Mouse (Mus musculus) spleen, postnatal 4 days (tissue): Measurements from ENCODE around the gene Trio.
"Not testable (repeated sequence)": the region's sequence is repeated elsewhere in the genome, so short reads cannot be mapped to it uniquely, and the experiment has no call there.

Experiments used
- DNase-seq, 2 experiments: peaks; one replicate each; pipeline ENCODE4 v3.0.0; 2022; ENCODE audit warnings: low spot score in 2 of 2

Gene Trio

GRCm38 (mm10) chr15:27723746-27724145 is 301.9 kb downstream of the Trio start:
- DNase-seq: no peak

DNA sequence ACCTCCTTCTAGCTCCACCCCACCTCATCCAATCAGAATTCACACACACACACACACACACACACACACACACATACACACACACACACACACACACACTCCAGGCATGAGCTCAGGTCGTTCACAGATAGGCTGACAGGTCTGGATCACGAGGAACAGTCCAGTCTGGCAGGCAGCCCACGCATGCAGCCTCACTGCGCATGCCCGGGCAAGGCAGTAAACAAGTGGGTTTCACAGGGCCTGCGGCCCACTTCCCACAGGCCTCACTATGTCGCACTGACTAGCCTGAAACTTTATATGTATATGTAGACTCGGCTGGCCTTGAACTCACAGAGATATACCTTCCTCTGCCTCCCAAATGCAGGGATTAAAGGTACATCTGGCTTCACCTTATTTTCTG is 305.4 kb downstream of the Trio start:
- not testable (repeated sequence) for DNase-seq

DNA sequence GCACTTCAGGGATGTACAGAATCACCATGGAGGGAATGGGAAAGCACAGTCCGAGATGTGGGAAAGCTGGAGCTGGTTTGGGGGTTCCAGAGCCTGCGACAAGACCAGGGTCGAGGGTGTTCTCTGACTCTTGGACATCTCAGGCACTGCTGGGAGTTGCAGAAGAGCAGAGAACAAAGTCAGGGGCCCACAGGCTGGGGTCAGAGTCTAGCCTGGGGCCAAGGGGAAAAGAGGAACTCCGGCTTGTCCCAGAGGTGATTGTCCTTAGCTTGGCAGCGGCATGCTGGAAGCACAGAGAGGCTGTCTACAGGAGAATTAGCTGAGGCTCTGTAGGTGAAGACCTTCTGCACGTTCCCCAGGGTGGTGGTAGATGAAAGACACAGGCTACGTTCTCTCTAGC is 307.0 kb downstream of the Trio start:
- DNase-seq: no peak

DNA sequence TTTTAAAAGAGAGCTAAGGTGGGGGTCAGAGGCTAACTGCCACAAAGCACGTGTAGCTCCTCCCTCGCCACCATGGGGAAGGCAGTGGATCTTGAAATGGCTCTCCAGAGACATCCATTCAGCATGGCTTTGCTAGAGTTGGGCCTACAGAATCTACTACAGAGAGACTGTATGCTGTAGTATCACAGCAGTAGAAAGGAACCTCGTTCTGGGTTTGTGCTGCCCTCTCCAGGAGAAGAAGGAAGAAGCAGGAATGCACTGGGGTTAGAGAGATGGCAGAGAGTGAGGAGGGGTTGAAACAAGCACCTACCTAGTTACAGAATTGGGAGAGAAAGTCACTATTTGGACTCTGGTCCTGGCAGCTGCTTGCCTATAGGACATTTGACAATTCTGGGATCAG is 310.3 kb downstream of the Trio start:
- DNase-seq: peak in 1 of 2 experiments; percentile 39

DNA sequence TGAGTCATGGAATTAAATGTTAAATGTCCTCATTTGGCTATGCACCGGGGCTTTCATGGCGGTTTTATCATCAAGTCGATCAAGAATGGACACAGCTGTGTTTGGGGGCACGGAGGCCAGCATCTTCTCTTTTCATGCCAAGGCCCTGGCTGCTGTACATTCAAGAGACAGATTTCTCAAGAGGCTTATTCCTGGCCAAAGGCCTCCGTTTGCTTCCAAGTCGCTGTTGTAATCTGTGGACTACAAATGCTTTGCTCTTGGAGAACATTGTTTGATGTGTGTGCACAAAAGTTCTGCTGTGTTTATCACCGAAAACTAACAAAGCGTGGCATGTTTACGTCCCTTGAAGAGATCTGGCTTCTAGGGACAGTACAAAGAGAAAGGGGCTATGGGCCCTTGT is 314.9 kb downstream of the Trio start:
- DNase-seq: no peak

GRCm38 (mm10) chr15:27708968-27709612 is 316.6 kb downstream of the Trio start:
- DNase-seq: no peak

DNA sequence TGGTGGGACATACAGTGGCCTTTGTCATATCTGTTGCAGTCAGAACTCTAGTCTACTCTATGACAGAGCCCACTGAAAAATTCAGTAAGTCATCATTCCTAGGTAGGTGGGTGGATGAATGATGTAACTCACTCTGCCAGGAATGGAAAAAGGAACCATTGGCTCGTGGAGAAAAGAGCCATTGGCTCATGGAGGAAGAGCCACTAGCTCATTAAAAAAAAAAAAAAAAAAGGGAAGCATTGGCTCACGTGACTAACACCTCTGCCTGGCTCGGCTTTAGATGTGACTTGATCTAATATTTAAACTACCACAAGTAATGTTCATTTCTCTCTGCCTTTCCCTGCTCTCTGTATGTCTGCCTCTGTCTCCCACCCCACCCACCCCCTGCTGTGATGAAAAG is 317.1 kb downstream of the Trio start:
- no peak for DNase-seq

GRCm38 (mm10) chr15:27702972-27703313 is 322.7 kb downstream of the Trio start:
- no peak for DNase-seq

- DNase-seq: peak; percentile 46 to 71
These were observed 323.3 kb downstream of the Trio start for GRCm38 (mm10) chr15:27702031-27702971.

DNA sequence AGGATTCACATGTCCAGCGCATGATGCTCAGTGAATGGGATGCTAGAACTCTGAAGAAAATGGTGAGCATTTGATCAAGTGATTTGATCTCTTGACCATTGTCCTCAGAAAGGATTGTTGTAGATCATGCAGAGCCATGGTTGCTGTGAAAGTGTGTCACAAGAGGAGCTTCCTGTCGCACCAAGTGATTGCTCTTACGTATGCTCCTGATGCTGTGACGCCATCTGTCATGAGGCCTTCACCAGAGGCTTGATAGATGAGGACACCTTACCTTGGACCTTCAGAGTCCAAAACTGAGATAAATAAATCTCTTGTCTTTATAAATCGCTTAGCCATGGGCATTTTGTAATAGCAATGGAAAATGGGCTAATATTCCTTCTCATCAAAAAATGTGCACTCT is 328.0 kb downstream of the Trio start:
- no peak for DNase-seq

- no peak for DNase-seq
These were observed 332.4 kb downstream of the Trio start for GRCm38 (mm10) chr15:27693235-27693634.

GRCm38 (mm10) chr15:27692161-27692560 is 333.5 kb downstream of the Trio start:
- DNase-seq: no peak

DNA sequence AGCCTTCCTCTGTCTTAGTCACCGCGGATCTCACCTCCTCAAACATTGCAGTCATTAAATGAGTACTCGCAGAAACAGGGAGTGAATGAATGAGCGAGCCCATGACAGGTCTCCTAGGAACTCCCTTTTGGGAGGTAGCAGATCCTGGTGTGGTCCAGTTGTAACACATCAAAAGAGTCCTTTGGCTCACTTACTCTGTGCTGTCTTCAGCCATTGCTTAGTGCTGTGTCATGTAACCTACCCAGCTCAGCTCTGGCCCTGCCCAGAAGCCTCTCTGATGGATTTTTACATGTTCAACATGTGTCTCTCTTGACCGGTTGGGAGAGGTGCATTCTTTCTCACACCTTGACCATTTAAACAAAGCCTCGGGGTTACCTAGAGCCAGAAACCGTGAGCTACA is 334.4 kb downstream of the Trio start:
- no peak for DNase-seq

DNA sequence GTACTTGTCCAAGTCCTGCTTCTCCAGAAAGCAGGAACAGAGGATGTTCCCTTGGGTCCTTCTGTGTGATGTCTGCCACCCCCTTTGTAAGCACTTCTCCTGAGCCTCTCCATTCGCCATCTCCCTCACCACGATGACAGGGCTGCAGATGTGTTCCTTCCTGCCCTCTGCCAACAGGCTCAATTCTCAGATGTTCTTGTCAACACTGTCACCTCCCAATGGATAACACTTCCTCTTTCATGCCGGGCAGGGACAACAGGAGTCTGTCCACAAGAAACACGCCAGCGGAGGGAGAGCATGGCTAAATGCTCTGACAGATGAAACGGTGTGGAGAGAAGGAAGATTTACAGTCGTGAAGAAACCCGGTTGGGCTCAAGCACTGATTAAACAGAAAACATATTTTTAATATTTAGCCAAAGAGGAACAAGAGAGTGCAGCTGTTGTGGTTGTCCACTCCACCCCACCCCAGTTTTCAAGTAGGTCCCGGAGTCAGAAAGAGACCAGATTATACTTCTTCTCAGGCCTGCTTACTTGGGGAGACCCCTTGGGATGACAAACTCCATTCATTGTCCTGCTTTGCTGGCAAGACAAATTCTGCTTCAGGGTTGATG is 337.5 kb downstream of the Trio start:
- no peak for DNase-seq

DNA sequence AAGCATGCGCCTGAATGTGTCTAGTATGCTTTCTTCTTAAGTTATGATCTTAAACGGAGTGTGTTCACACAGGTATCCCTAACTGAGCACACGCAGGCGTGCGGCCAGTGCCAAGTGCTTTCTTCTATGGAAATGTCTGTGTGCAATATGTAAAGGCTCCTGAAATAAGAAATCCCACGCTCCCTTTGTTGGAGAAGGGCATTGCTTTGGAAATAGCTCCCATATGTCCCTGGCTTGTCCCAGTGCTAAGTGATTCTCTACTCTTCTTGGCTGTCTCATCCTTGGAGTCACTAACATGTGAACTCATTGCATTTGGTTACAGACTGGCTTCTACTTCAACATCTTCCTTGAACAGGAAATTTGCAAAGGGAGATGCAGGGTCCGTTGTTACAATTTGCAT is 340.8 kb downstream of the Trio start:
- no peak for DNase-seq

- DNase-seq: no peak
These were observed 342.4 kb downstream of the Trio start for GRCm38 (mm10) chr15:27683206-27683605.

DNA sequence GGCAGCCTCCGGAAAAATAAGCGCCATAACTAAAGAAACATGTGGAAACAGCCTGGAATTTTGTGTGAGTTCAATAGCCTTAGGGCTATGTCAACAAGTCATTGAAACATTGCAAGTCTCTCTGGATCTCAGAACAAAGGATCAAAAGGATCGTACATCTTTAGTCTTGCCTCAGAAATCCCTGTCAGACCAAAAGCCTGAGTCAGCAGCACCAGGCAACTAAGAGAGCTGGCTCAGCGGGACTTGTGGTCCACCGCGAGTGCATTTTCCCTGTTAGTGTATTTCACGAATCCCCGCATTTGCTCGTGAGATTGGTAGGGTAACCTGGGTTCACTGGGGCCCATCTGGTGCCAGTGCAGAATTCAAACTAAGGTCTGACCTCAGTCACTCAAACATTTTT is 343.0 kb downstream of the Trio start:
- DNase-seq: no peak

GRCm38 (mm10) chr15:27681419-27682187 is 344.0 kb downstream of the Trio start, which contains the start of gene Otulinl:
Otulinl (minus strand) TSS chr15:27681579.
- peak; percentile 93 to 97 for DNase-seq

DNA sequence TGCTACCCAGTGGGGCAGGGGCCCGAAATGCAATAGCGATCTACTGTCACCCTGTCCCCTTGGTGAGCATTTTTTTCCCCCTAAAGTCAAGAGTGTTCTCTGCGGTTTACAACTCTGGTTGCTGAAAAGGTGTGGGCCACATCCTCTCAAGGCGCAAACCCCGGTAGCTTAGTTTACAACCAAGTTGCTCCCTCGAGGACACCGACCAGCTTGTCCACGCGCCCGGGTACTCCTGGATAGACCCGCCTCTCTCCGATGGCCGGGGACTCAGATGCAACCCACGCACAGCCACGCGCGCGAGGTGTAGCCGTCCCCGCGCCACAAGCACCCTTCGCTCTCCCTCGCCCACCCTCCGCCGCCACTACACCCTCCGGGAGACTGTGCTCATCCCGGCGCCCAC is 344.7 kb downstream of the Trio start:
- peak; percentile 33 to 80 for DNase-seq
